ENCODE assay signal across 12 mouse cellular contexts in the genomic region with DNA sequence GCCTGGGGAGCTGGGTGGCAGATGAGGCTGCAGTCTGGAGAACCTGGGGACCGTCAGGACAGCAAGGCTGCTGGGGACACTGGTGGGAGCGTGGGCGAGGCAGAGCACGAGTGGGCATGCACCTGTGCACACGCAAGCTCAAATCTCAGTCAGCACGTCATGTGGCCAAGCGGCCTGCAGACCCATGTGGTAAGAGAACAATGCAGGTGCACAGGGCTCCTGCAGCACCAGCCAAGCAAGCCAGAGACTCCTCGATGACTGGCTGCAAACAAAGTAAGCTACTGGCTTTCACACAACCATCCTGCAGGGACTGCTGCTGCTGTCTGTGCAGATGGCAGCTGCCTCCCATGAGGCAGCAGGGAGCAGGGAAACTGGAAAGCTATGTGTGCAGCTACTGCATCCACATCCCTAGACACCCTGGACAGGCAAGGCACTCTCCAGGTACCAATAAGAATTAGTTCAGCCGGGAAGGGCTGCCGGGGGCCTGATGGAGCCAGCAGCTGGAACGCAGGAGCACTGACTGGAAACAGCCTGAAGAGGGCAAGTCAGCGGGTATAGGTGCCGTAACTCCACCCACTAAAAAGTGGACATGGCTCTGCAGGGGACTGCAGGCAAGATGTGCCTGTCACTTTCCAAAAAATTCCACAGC. TPM values are rescaled to one million over a fixed set of nuclear protein-coding genes. Genes with fewer than 3 reads are reported as not detected.
A peak's percentile ranks its signal among the peaks of the same experiment; 100 is the strongest.
DNase-seq lines count a peak whose midpoint lies in the region; ATAC-seq and TF ChIP-seq lines count a peak whose summit lies in the region.
"Had no signal": no experiment of that assay in that cellular context is flagged by ENCODE, and none has a peak within 500 bp of the region (broad histone marks: within the 10 kb centered on the region; RNA-seq: fewer than 3 reads in every experiment).

No protein-coding gene starts in this region.

- no peak overlapping the region for H3K4me2 ChIP-seq in liver, postnatal 0 days (ENCODE audit: low read depth, low read length)
- H3K4me2 ChIP-seq in liver, embryonic 11.5 days, result no peak overlapping the region
- H3K4me2 ChIP-seq in embryonic facial prominence, embryonic 13.5 days, result no peak overlapping the region
- no peak overlapping the region for H3K4me2 ChIP-seq in stomach, postnatal 0 days (replicated peaks; ENCODE audit: low read depth)
- H3K4me2 ChIP-seq: embryonic facial prominence, embryonic 15.5 days had no signal

- H3K9ac ChIP-seq in liver, postnatal 0 days (replicated peaks), result no peak overlapping the region
- H3K9ac ChIP-seq in liver, embryonic 11.5 days (ENCODE audit: low read depth, low read length), result no peak overlapping the region
- H3K9ac ChIP-seq in MEL (ENCODE audit: control insufficient read depth, low read depth, low read length, poor library complexity, severe bottlenecking), result no peak overlapping the region
- H3K9ac ChIP-seq in embryonic facial prominence, embryonic 13.5 days, result 0 out of 2 replicates have a peak overlapping the region, but pooled peaks have one; percentile 8
- H3K9ac ChIP-seq in stomach, postnatal 0 days (ENCODE audit: low read length), result no peak overlapping the region
- H3K9ac ChIP-seq: embryonic facial prominence, embryonic 15.5 days had no signal

- WGBS in liver, postnatal 0 days (ENCODE audit: insufficient replicate concordance), result 72% methylated on average over 13 of the region's 13 CpGs
- WGBS in liver, embryonic 11.5 days, result 68% methylated on average over 13 of the region's 13 CpGs
- 61% methylated on average over 13 of the region's 13 CpGs for WGBS in embryonic facial prominence, embryonic 13.5 days
- 74% methylated on average over 13 of the region's 13 CpGs for WGBS in stomach, postnatal 0 days

- no peak overlapping the region for H3K4me3 ChIP-seq in liver, postnatal 0 days (ENCODE audit: low read depth, low read length)
- H3K4me3 ChIP-seq in liver, embryonic 11.5 days (ENCODE audit: low read depth, low read length), result no peak overlapping the region
- H3K4me3 ChIP-seq in MEL (ENCODE audit: control insufficient read depth in 1 of 2, insufficient read depth in 1 of 2, low read depth in 2 of 2, low read length in 2 of 2), result no peak overlapping the region
- no peak overlapping the region for H3K4me3 ChIP-seq in embryonic facial prominence, embryonic 13.5 days
- no peak overlapping the region for H3K4me3 ChIP-seq in stomach, postnatal 0 days (ENCODE audit: low read depth, low read length)
- H3K4me3 ChIP-seq: embryonic facial prominence, embryonic 15.5 days had no signal

- TF ChIP-seq CTCF in liver, postnatal 0 days (IDR thresholded peaks at IDR 0.05; ENCODE audit: low read depth), result no peak
- no peak for TF ChIP-seq CTCF in MEL (IDR thresholded peaks at IDR 0.05 in 2 of 3, conservative IDR thresholded peaks at IDR 0.05 in 1 of 3; ENCODE audit: control insufficient read depth in 1 of 3, insufficient read depth in 1 of 3, low read depth in 2 of 3, low read length in 3 of 3, poor library complexity in 1 of 3, severe bottlenecking in 1 of 3)
- no peak for TF ChIP-seq CTCF in stomach, postnatal 0 days (IDR thresholded peaks at IDR 0.05; ENCODE audit: low read depth)

- no peak for TF ChIP-seq EP300 in liver, postnatal 0 days (IDR thresholded peaks at IDR 0.05; ENCODE audit: low read depth)
- TF ChIP-seq EP300 in MEL (IDR thresholded peaks at IDR 0.05; ENCODE audit: low read depth in 1 of 2, low read length in 2 of 2), result no peak
- no peak for TF ChIP-seq EP300 in stomach, postnatal 0 days (optimal IDR thresholded peaks at IDR 0.05)

- no peak for TF ChIP-seq RAD21 in MEL (IDR thresholded peaks at IDR 0.05; ENCODE audit: low read depth, low read length)

- H3K4me1 ChIP-seq in liver, postnatal 0 days (ENCODE audit: insufficient read depth), result peaks cover 6% of the 10 kb centered on the region
- H3K4me1 ChIP-seq in liver, embryonic 11.5 days (replicated peaks; ENCODE audit: control insufficient read depth, insufficient read depth, low read length), result peaks cover 11% of the 10 kb centered on the region
- H3K4me1 ChIP-seq in MEL (ENCODE audit: control insufficient read depth in 1 of 2, insufficient read depth in 2 of 2, low read length in 2 of 2), result peaks cover 4 to 13% of the 10 kb centered on the region in 2 experiments
- no peaks in the 10 kb centered on the region for H3K4me1 ChIP-seq in embryonic facial prominence, embryonic 13.5 days
- H3K4me1 ChIP-seq in stomach, postnatal 0 days (replicated peaks; ENCODE audit: control insufficient read depth, insufficient read depth), result no peaks in the 10 kb centered on the region
- H3K4me1 ChIP-seq: embryonic facial prominence, embryonic 15.5 days had no signal

- H3K79me2 ChIP-seq in MEL (ENCODE audit: control insufficient read depth, insufficient read depth, low read length, poor library complexity), result no peaks in the 10 kb centered on the region

- peak; percentile 5 for DNase-seq in gastrocnemius, postnatal 10 days
- no peak for DNase-seq in gastrocnemius, postnatal 25 days
- peak; percentile 12 for DNase-seq in liver, postnatal 0 days
- no peak for DNase-seq in liver, embryonic 11.5 days (ENCODE audit: low spot score)
- DNase-seq in MEL (ENCODE audit: low read depth, low spot score), result no peak
- no peak for DNase-seq in lung, postnatal 14 days
- DNase-seq in stomach, postnatal 0 days (ENCODE audit: low spot score), result no peak

- H3K36me3 ChIP-seq in liver, postnatal 0 days (replicated peaks; ENCODE audit: insufficient read depth, low read length), result peaks cover 18% of the 10 kb centered on the region
- H3K36me3 ChIP-seq in liver, embryonic 11.5 days (ENCODE audit: control insufficient read depth, insufficient read depth, low read length), result peaks cover 22% of the 10 kb centered on the region
- H3K36me3 ChIP-seq in MEL (ENCODE audit: control insufficient read depth in 1 of 2, insufficient read depth in 2 of 2, low read length in 2 of 2), result peaks cover 0 to 6% of the 10 kb centered on the region in 2 experiments; a peak in 2 of 4 replicates
- peaks cover 35% of the 10 kb centered on the region for H3K36me3 ChIP-seq in embryonic facial prominence, embryonic 13.5 days
- peaks cover 14% of the 10 kb centered on the region for H3K36me3 ChIP-seq in stomach, postnatal 0 days (ENCODE audit: control insufficient read depth, insufficient read depth, low read length)

- no peaks in the 10 kb centered on the region for H3K9me3 ChIP-seq in liver, postnatal 0 days (ENCODE audit: low read length)
- no peaks in the 10 kb centered on the region for H3K9me3 ChIP-seq in liver, embryonic 11.5 days (ENCODE audit: control insufficient read depth, low read length)
- no peaks in the 10 kb centered on the region for H3K9me3 ChIP-seq in MEL (replicated peaks; ENCODE audit: insufficient read depth, low read length)
- no peaks in the 10 kb centered on the region for H3K9me3 ChIP-seq in embryonic facial prominence, embryonic 13.5 days
- no peaks in the 10 kb centered on the region for H3K9me3 ChIP-seq in stomach, postnatal 0 days (ENCODE audit: control insufficient read depth, low read length)
- H3K9me3 ChIP-seq: embryonic facial prominence, embryonic 15.5 days had no signal

- no peak overlapping the region for H3K27ac ChIP-seq in liver, postnatal 0 days (ENCODE audit: low read depth)
- H3K27ac ChIP-seq in liver, embryonic 11.5 days (ENCODE audit: low read depth, low read length), result no peak overlapping the region
- no peak overlapping the region for H3K27ac ChIP-seq in MEL (ENCODE audit: control insufficient read depth, low read depth, low read length)
- no peak overlapping the region for H3K27ac ChIP-seq in embryonic facial prominence, embryonic 13.5 days
- no peak overlapping the region for H3K27ac ChIP-seq in stomach, postnatal 0 days (replicated peaks)
- H3K27ac ChIP-seq: embryonic facial prominence, embryonic 15.5 days; kidney, postnatal 0 days had no signal

- TF ChIP-seq POLR2A in MEL (IDR thresholded peaks at IDR 0.05; ENCODE audit: control insufficient read depth in 1 of 2, insufficient read depth in 1 of 2, low read depth in 1 of 2, low read length in 2 of 2, poor library complexity in 1 of 2), result no peak

- no peak for ATAC-seq in liver, postnatal 0 days
- no peak for ATAC-seq in liver, embryonic 11.5 days (replicated peaks; ENCODE audit: low FRiP score)
- no peak for ATAC-seq in embryonic facial prominence, embryonic 13.5 days (ENCODE audit: insufficient number of reproducible peaks, insufficient read depth, low FRiP score, low TSS enrichment, low read depth)
- no peak for ATAC-seq in stomach, postnatal 0 days (ENCODE audit: low FRiP score, low TSS enrichment)

- no peaks in the 10 kb centered on the region for H3K27me3 ChIP-seq in liver, postnatal 0 days (ENCODE audit: insufficient read depth, low read length)
- H3K27me3 ChIP-seq in liver, embryonic 11.5 days (replicated peaks; ENCODE audit: control insufficient read depth, insufficient read depth, low read length), result peaks cover 5% of the 10 kb centered on the region
- no peaks in the 10 kb centered on the region for H3K27me3 ChIP-seq in MEL (ENCODE audit: control insufficient read depth in 1 of 2, insufficient read depth in 2 of 2, low read length in 2 of 2)
- peaks cover 11% of the 10 kb centered on the region for H3K27me3 ChIP-seq in embryonic facial prominence, embryonic 13.5 days
- no peaks in the 10 kb centered on the region for H3K27me3 ChIP-seq in stomach, postnatal 0 days (ENCODE audit: control insufficient read depth, insufficient read depth, low read length)

RNA-seq across cellular contexts. Expression of a gene that starts 9.3 kb away (rescaled TPM):
- total RNA-seq in gastrocnemius, postnatal 10 days (2021), result 10 to 100 TPM; 50.8 to 52.6 TPM
- 10 to 100 TPM; 41.4 to 53.2 TPM for total RNA-seq in gastrocnemius, postnatal 25 days (2021)
- 32.4 and 35.9 TPM in 2 replicates for polyA plus RNA-seq in liver, postnatal 0 days (2015; fragmentation: Nextera tagmentation; extraction: Ambion mirVana)
- 72.8 and 75.2 TPM in 2 replicates for polyA plus RNA-seq in liver, embryonic 11.5 days (2014; fragmentation: Nextera tagmentation; extraction: Ambion mirVana)
- total RNA-seq in MEL (2012; rRNA removed), result 81.3 and 91.4 TPM in 2 replicates
- polyA plus RNA-seq in MEL (2012; ENCODE audit: insufficient read depth in 1 of 2, insufficient read length in 2 of 2, low read depth in 1 of 2, low replicate concordance in 2 of 2, missing spikeins in 1 of 2), result 100 to 1,000 TPM in 1 of 2 experiments, not detected in 1; 149 TPM
- 126 and 129 TPM in 2 replicates for polyA plus RNA-seq in embryonic facial prominence, embryonic 13.5 days (2015; fragmentation: Nextera tagmentation; extraction: Ambion mirVana)
- 60.7 and 65.5 TPM in 2 replicates for polyA plus RNA-seq in stomach, postnatal 0 days (2015; fragmentation: Nextera tagmentation; extraction: Ambion mirVana)

RNA-seq across cellular contexts. Expression of a gene that starts 9.3 kb away (rescaled TPM):
- total RNA-seq in gastrocnemius, postnatal 10 days (2021), result 1 to 10 TPM; 4.3 to 5.7 TPM
- total RNA-seq in gastrocnemius, postnatal 25 days (2021), result 1 to 10 TPM; 2.5 to 2.9 TPM
- 3.3 and 4.1 TPM in 2 replicates for polyA plus RNA-seq in liver, postnatal 0 days (2015; fragmentation: Nextera tagmentation; extraction: Ambion mirVana)
- polyA plus RNA-seq in liver, embryonic 11.5 days (2014; fragmentation: Nextera tagmentation; extraction: Ambion mirVana), result 4.7 and 5.9 TPM in 2 replicates
- total RNA-seq in MEL (2012; rRNA removed), result 0.69 and 1.2 TPM in 2 replicates
- polyA plus RNA-seq in MEL (2012; ENCODE audit: insufficient read depth in 1 of 2, insufficient read length in 2 of 2, low read depth in 1 of 2, low replicate concordance in 2 of 2, missing spikeins in 1 of 2), result 1 to 10 TPM in 1 of 2 experiments, not detected in 1; 2.0 TPM
- 19.9 and 22.4 TPM in 2 replicates for polyA plus RNA-seq in embryonic facial prominence, embryonic 13.5 days (2015; fragmentation: Nextera tagmentation; extraction: Ambion mirVana)
- polyA plus RNA-seq in stomach, postnatal 0 days (2015; fragmentation: Nextera tagmentation; extraction: Ambion mirVana), result 5.9 and 8.3 TPM in 2 replicates

RNA-seq across cellular contexts. Expression of a gene that starts 19.3 kb away (rescaled TPM):
- total RNA-seq in gastrocnemius, postnatal 10 days (2021), result 10 to 100 TPM; 61.5 to 68.3 TPM
- 10 to 100 TPM; 62.8 to 69.1 TPM for total RNA-seq in gastrocnemius, postnatal 25 days (2021)
- polyA plus RNA-seq in liver, postnatal 0 days (2015; fragmentation: Nextera tagmentation; extraction: Ambion mirVana), result 59.7 and 63.1 TPM in 2 replicates
- 145 and 146 TPM in 2 replicates for polyA plus RNA-seq in liver, embryonic 11.5 days (2014; fragmentation: Nextera tagmentation; extraction: Ambion mirVana)
- total RNA-seq in MEL (2012; rRNA removed), result 58.4 and 95.5 TPM in 2 replicates
- 100 to 1,000 TPM in 1 of 2 experiments, not detected in 1; 141 TPM for polyA plus RNA-seq in MEL (2012; ENCODE audit: insufficient read depth in 1 of 2, insufficient read length in 2 of 2, low read depth in 1 of 2, low replicate concordance in 2 of 2, missing spikeins in 1 of 2)
- polyA plus RNA-seq in embryonic facial prominence, embryonic 13.5 days (2015; fragmentation: Nextera tagmentation; extraction: Ambion mirVana), result 93.6 and 106 TPM in 2 replicates
- 32.8 and 33.7 TPM in 2 replicates for polyA plus RNA-seq in stomach, postnatal 0 days (2015; fragmentation: Nextera tagmentation; extraction: Ambion mirVana)

RNA-seq across cellular contexts. Expression of a gene that starts 21.9 kb away (rescaled TPM):
- not detected for total RNA-seq in gastrocnemius, postnatal 10 days (2021)
- not detected for total RNA-seq in gastrocnemius, postnatal 25 days (2021)
- 38.9 and 44.3 TPM in 2 replicates for polyA plus RNA-seq in liver, postnatal 0 days (2015; fragmentation: Nextera tagmentation; extraction: Ambion mirVana)
- polyA plus RNA-seq in liver, embryonic 11.5 days (2014; fragmentation: Nextera tagmentation; extraction: Ambion mirVana), result 5.6 and 6.4 TPM in 2 replicates
- total RNA-seq in MEL (2012; rRNA removed), result not detected in 2 replicates
- under 1 TPM in 1 of 2 experiments, not detected in 1; 0.89 TPM for polyA plus RNA-seq in MEL (2012; ENCODE audit: insufficient read depth in 1 of 2, insufficient read length in 2 of 2, low read depth in 1 of 2, low replicate concordance in 2 of 2, missing spikeins in 1 of 2)
- 0.69 and 2.2 TPM in 2 replicates for polyA plus RNA-seq in embryonic facial prominence, embryonic 13.5 days (2015; fragmentation: Nextera tagmentation; extraction: Ambion mirVana)
- polyA plus RNA-seq in stomach, postnatal 0 days (2015; fragmentation: Nextera tagmentation; extraction: Ambion mirVana), result 0.12 and 0.21 TPM in 2 replicates
- total RNA-seq: granulocyte monocyte progenitor cell, adult 5-6 weeks had no signal

RNA-seq across cellular contexts. Expression of a gene that starts 37.4 kb away (rescaled TPM):
- total RNA-seq in gastrocnemius, postnatal 10 days (2021), result 1,000 to 10,000 TPM; 2,219 to 2,666 TPM
- 1,000 to 10,000 TPM; 3,676 to 4,447 TPM for total RNA-seq in gastrocnemius, postnatal 25 days (2021)
- 0.35 and 2.7 TPM in 2 replicates for polyA plus RNA-seq in liver, postnatal 0 days (2015; fragmentation: Nextera tagmentation; extraction: Ambion mirVana)
- polyA plus RNA-seq in liver, embryonic 11.5 days (2014; fragmentation: Nextera tagmentation; extraction: Ambion mirVana), result not detected in 2 replicates
- total RNA-seq in MEL (2012; rRNA removed), result not detected in 2 replicates
- not detected for polyA plus RNA-seq in MEL (2012; ENCODE audit: insufficient read depth in 1 of 2, insufficient read length in 2 of 2, low read depth in 1 of 2, low replicate concordance in 2 of 2, missing spikeins in 1 of 2)
- 0.13 and 0.14 TPM in 2 replicates for polyA plus RNA-seq in embryonic facial prominence, embryonic 13.5 days (2015; fragmentation: Nextera tagmentation; extraction: Ambion mirVana)
- 0.21 and 0.32 TPM in 2 replicates for polyA plus RNA-seq in stomach, postnatal 0 days (2015; fragmentation: Nextera tagmentation; extraction: Ambion mirVana)
- total RNA-seq: granulocyte monocyte progenitor cell, adult 5-6 weeks had no signal
- polyA plus RNA-seq: brain, embryonic 14.5 days had no signal

Comparison
In these comparisons a context has a peak if more than half of its experiments do, and no peak if none do; other contexts are left out.
1. DNase-seq: peak in gastrocnemius, postnatal 10 days (single experiment) and liver, postnatal 0 days (single experiment); none in gastrocnemius, postnatal 25 days (single experiment), liver, embryonic 11.5 days (single experiment), MEL (single experiment), lung, postnatal 14 days (single experiment) and stomach, postnatal 0 days (single experiment).